Mouse (Mus musculus) heart, embryonic 14.5 days (tissue): ENCODE measurements around the gene Mpdu1. TPM values are rescaled to one million over a fixed set of nuclear protein-coding genes. Genes with fewer than 3 reads are reported as not detected.

ENCODE experiments used
- ATAC-seq: fragments of 200-750 bp; cut with Nextera tagmentation; 2 replicates; pipeline ENCODE4 v1.8.0; 2017; ENCODE audit warnings: low read depth, moderate TSS enrichment; ENCODE audit not compliant: insufficient number of reproducible peaks, insufficient read depth, low FRiP score
- H3K27ac ChIP-seq, 2 experiments: fragments of 200-500 bp in 1 of 2; fragments of 300-500 bp in 1 of 2; sonication (generic) in 1 of 2; replicated peaks in 1 of 2; 2 replicates each; pipeline ENCODE4 v1.5.1; 2012 to 2014; ENCODE audit warnings: low read depth in 2 of 2, low read length in 2 of 2, control low read depth in 1 of 2, mild to moderate bottlenecking in 1 of 2, mixed read lengths in 1 of 2; ENCODE audit not compliant: control insufficient read depth in 1 of 2, insufficient read depth in 1 of 2
- H3K27me3 ChIP-seq: fragments of 300-500 bp; sonication (generic); 2 replicates; pipeline ENCODE4 v1.6.1; 2014; ENCODE audit warnings: mild to moderate bottlenecking, low read length, control low read depth; ENCODE audit not compliant: control insufficient read depth, insufficient read depth
- H3K36me3 ChIP-seq: fragments of 300-500 bp; sonication (generic); 2 replicates; pipeline ENCODE4 v1.6.1; 2014; ENCODE audit warnings: mild to moderate bottlenecking, control low read depth, low read length, mixed read lengths; ENCODE audit not compliant: control insufficient read depth, insufficient read depth
- H3K4me1 ChIP-seq, 2 experiments: fragments of 200-500 bp in 1 of 2; fragments of 300-500 bp in 1 of 2; sonication (generic) in 1 of 2; 2 replicates each; pipeline ENCODE4 v1.6.1; 2012 to 2014; ENCODE audit warnings: low read length in 2 of 2, control low read depth in 1 of 2, mixed read lengths in 1 of 2; ENCODE audit not compliant: control insufficient read depth in 2 of 2, insufficient read depth in 2 of 2
- H3K4me2 ChIP-seq: fragments of 300-500 bp; sonication (generic); 2 replicates; pipeline ENCODE4 v1.6.1; 2014; ENCODE audit warnings: mild to moderate bottlenecking, low read length
- H3K4me3 ChIP-seq, 2 experiments: fragments of 200-500 bp in 1 of 2; fragments of 300-500 bp in 1 of 2; sonication (generic) in 1 of 2; 2 replicates each; pipeline ENCODE4 v1.5.1; 2012 to 2014; ENCODE audit warnings: low read length in 2 of 2, mild to moderate bottlenecking in 2 of 2, control low read depth in 1 of 2, low read depth in 1 of 2, moderate library complexity in 1 of 2; ENCODE audit not compliant: control insufficient read depth in 1 of 2, insufficient read depth in 1 of 2
- H3K9ac ChIP-seq: fragments of 300-500 bp; sonication (generic); 2 replicates; pipeline ENCODE4 v1.6.1; 2014; ENCODE audit warnings: mild to moderate bottlenecking, low read length
- H3K9me3 ChIP-seq: fragments of 300-500 bp; sonication (generic); 2 replicates; pipeline ENCODE4 v1.6.1; 2016; ENCODE audit warnings: low read length, control low read depth; ENCODE audit not compliant: control insufficient read depth
- WGBS: fragments of 180-500 bp; shearing (Covaris S2); extraction: QIAGEN DNeasy Blood & Tissue Kit; methylation state at CpG from one replicate; pipeline ENCODE4 v1.1.7; 2014; 5-methylcytosine and 5-hydroxymethylcytosine counted together
- microRNA counts: library from miRNA; unstranded; fragments of <30 nt; microRNA quantifications from one replicate; lab custom pipeline; 2016
- microRNA-seq: library from miRNA; unstranded; fragments of <30 nt; microRNA quantifications from one replicate; pipeline ENCODE4, GENCODE M21; 2016
- polyA plus RNA-seq: library from polyadenylated mRNA; unstranded; fragments of >200 nt; fragmentation: Nextera tagmentation; extraction: Ambion mirVana; gene quantifications from 2 replicates; pipeline ENCODE4 v1.2.1, GENCODE M21; 2014

Gene Mpdu1
- polyA plus RNA-seq, 1 experiment from 2014 or later: 29.1 TPM

DNA sequence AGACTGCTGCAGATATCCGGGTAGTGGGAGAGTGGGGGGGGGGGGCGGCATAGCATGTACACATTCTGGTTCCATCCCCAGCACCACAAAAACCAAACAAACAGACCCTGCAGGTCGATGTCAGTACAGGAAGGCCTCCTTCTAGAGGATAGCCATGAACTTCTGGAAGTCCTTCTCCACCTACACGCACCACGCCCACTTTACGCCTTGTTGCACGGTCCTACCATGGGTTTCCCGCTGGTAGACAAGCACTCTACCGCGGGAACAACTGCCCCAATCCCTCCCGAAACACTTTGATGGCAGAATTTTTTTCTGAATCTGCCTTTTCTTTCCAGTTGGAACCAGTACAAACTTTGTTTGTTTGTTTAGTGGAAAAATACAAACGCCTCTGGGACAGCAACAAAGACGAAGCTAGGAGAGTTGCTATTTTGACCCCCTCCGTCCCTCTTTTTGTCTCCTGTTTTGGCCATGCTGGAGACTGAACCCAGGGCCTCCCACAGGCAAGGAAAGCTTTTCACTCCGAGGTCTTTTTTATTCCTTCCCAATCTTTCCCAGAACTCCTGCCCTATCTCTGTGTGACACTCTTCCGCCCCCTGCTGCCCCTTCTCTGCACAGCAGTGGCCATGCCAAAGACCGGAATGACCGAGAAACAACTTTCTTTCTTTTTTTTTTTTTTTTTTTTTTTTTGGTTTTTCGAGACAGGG, 48.7 kb downstream of the Mpdu1 start:
- Histone ChIP-seq H3K4me2 (peak overlapping the region; percentile 54), H3K27ac (0 out of 4 replicates have a peak overlapping the region, but pooled peaks of 1 of the 2 experiments have one; percentile 12), H3K4me1 (peaks cover 4 to 7% of the 10 kb centered on the region in 2 experiments; a peak in 3 of 4 replicates), H3K4me3 (peak overlapping the region in 1 of 2 experiments; percentile 4; a peak in 1 of 4 replicates), H3K9ac (peak overlapping the region; percentile 68), H3K27me3 (no peaks in the 10 kb centered on the region), H3K36me3 (no peaks in the 10 kb centered on the region), H3K9me3 (no peaks in the 10 kb centered on the region)
- WGBS: 11% methylated on average over 19 of the region's 19 CpGs
- no peak for ATAC-seq

- H3K27ac ChIP-seq: no peak overlapping the region
- H3K9ac ChIP-seq: no peak overlapping the region
- no peaks in the 10 kb centered on the region for H3K36me3 ChIP-seq
- 35% methylated on average over 4 of the region's 4 CpGs for WGBS
- no peaks in the 10 kb centered on the region for H3K9me3 ChIP-seq
- H3K27me3 ChIP-seq: no peaks in the 10 kb centered on the region
- H3K4me3 ChIP-seq: no peak overlapping the region
- peaks cover 8 to 11% of the 10 kb centered on the region in 2 experiments; a peak in 3 of 4 replicates for H3K4me1 ChIP-seq
- no peak overlapping the region for H3K4me2 ChIP-seq
- no peak for ATAC-seq
These were observed 51.5 kb downstream of the Mpdu1 start for GRCm38 (mm10) chr11:69610899-69611298.

DNA sequence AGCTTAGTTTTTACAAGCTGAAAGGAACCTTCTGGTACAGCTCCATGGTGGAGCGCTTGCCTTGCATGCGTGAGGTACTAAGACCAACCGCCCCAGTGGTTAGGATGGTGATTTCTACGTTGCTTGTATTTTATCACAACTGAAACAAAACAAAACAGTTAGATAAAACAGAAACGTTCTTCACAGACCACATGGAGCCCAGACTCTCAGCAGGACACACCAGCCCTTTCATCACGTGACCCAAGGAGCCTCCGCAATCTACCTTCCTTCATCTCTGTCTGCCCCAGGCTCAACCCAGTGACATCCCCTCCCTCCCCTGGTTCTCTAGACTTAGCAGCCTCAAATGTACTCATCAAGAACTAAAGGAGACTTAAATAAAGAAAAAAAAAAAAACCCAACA, 53.0 kb downstream of the Mpdu1 start:
- H3K36me3 ChIP-seq: no peaks in the 10 kb centered on the region
- peaks cover 10 to 12% of the 10 kb centered on the region in 2 experiments for H3K4me1 ChIP-seq
- 55% methylated on average over 7 of the region's 7 CpGs for WGBS
- no peak for ATAC-seq
- H3K4me3 ChIP-seq: no peak overlapping the region
- H3K9me3 ChIP-seq: no peaks in the 10 kb centered on the region
- no peak overlapping the region for H3K27ac ChIP-seq
- no peak overlapping the region for H3K4me2 ChIP-seq
- H3K27me3 ChIP-seq: no peaks in the 10 kb centered on the region
- H3K9ac ChIP-seq: no peak overlapping the region

DNA sequence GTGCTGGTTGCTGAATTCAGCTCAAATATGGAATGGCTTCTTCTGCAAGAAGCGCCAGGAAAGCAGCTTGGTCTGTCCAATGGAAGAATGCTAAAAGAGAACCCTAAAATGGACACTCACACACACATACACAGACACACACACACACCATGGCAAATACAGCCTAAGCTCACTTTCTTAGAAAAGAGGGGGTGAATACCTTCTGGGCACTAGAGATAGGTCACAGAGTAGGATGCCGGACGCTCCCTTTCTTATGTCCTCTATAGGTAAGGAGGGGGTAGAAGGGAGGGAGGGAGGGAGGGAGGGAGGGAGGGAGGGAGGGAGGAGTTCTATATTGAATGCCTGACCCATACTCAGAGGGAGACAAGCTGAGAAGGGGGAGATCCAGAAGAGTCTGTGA, 53.9 kb downstream of the Mpdu1 start:
- Histone ChIP-seq H3K4me3 (no peak overlapping the region), H3K4me1 (peaks cover 13 to 15% of the 10 kb centered on the region in 2 experiments), H3K9me3 (no peaks in the 10 kb centered on the region), H3K36me3 (no peaks in the 10 kb centered on the region), H3K4me2 (no peak overlapping the region), H3K9ac (no peak overlapping the region), H3K27me3 (no peaks in the 10 kb centered on the region), H3K27ac (no peak overlapping the region)
- 87% methylated on average over 3 of the region's 3 CpGs for WGBS
- ATAC-seq: no peak

- H3K4me1 ChIP-seq: peaks cover 18 to 25% of the 10 kb centered on the region in 2 experiments
- no peak for ATAC-seq
- H3K9ac ChIP-seq: no peak overlapping the region
- H3K27ac ChIP-seq: no peak overlapping the region
- H3K4me2 ChIP-seq: no peak overlapping the region
- WGBS: 75% methylated on average over 2 of the region's 2 CpGs
- no peak overlapping the region for H3K4me3 ChIP-seq
- no peaks in the 10 kb centered on the region for H3K36me3 ChIP-seq
- H3K27me3 ChIP-seq: no peaks in the 10 kb centered on the region
- H3K9me3 ChIP-seq: no peaks in the 10 kb centered on the region
These were observed 55.6 kb downstream of the Mpdu1 start for GRCm38 (mm10) chr11:69606832-69607231.

MicroRNAs encoded within 50 kb of the gene (microRNA counts, 519-probe panel; counts per million panel counts)
- microRNA mmu-miR-1934 (lab: Ali Mortazavi, UCI) (322 counts per million, percentile 70 among the panel's probes with 10 or more counts), microRNA mmu-miR-467f (lab: Ali Mortazavi, UCI) (5,576 counts per million, percentile 85 among the panel's probes with 10 or more counts)

Small RNA genes lying within 50 kb of the gene (microRNA-seq; reads per million reads assigned to microRNA genes)
- gene Mir1934 (5.0 reads per million, percentile 14 among the genes with 10 or more reads in this experiment), gene Mir467f (not detected)

Other genes starting within 250 kb of the Mpdu1 start
- gene Kdm6b, start 249.0 kb downstream of the Mpdu1 start, polyA plus RNA-seq: 18.0 and 22.0 TPM in 2 replicates
- gene Dnah2, start 113.5 kb downstream of the Mpdu1 start, polyA plus RNA-seq: 0.13 and 0.36 TPM in 2 replicates
- gene Efnb3, start 102.4 kb downstream of the Mpdu1 start, polyA plus RNA-seq: 14.2 and 20.4 TPM in 2 replicates
- gene Wrap53, start 82.4 kb downstream of the Mpdu1 start, polyA plus RNA-seq: 11.1 and 14.3 TPM in 2 replicates
- 71.2 and 71.9 TPM in 2 replicates for gene Trp53, start 82.3 kb downstream of the Mpdu1 start, polyA plus RNA-seq
- gene Atp1b2, start 56.7 kb downstream of the Mpdu1 start, polyA plus RNA-seq: 31.5 and 33.8 TPM in 2 replicates
- gene Shbg, start 44.7 kb downstream of the Mpdu1 start, polyA plus RNA-seq: not detected in 2 replicates
- gene Sat2, start 40.6 kb downstream of the Mpdu1 start, polyA plus RNA-seq: 16.2 and 17.9 TPM in 2 replicates
- 24.2 and 25.8 TPM in 2 replicates for gene Fxr2, start 29.7 kb downstream of the Mpdu1 start, polyA plus RNA-seq
- gene Sox15, start 7.3 kb downstream of the Mpdu1 start, polyA plus RNA-seq: not detected in 2 replicates
- gene Cd68, start 3.5 kb upstream of the Mpdu1 start, polyA plus RNA-seq: 12.1 and 14.4 TPM in 2 replicates
- gene Eif4a1, start 9.8 kb upstream of the Mpdu1 start, polyA plus RNA-seq: 313 and 403 TPM in 2 replicates
- 43.2 and 59.4 TPM in 2 replicates for gene Senp3, start 19.4 kb upstream of the Mpdu1 start, polyA plus RNA-seq
- gene Tnfsf13, start 23.1 kb upstream of the Mpdu1 start, polyA plus RNA-seq: 0.24 and 0.63 TPM in 2 replicates
- gene Tnfsf12, start 33.2 kb upstream of the Mpdu1 start, polyA plus RNA-seq: 7.7 and 10.3 TPM in 2 replicates
- gene Tnfsfm13, start 33.5 kb upstream of the Mpdu1 start, polyA plus RNA-seq: 2.5 and 6.8 TPM in 2 replicates
- gene Polr2a, start 96.0 kb upstream of the Mpdu1 start, polyA plus RNA-seq: 19.9 and 20.1 TPM in 2 replicates
- gene Slc35g3, start 99.3 kb upstream of the Mpdu1 start, polyA plus RNA-seq: 0.13 TPM in 1 of 2 replicates, not detected in the other
- gene Zbtb4, start 103.3 kb upstream of the Mpdu1 start, polyA plus RNA-seq: 3.7 TPM in 2 replicates
- 5.5 and 5.8 TPM in 2 replicates for gene Chrnb1, start 133.3 kb upstream of the Mpdu1 start, polyA plus RNA-seq
- 2.0 and 2.1 TPM in 2 replicates for gene Fgf11, start 139.2 kb upstream of the Mpdu1 start, polyA plus RNA-seq
- gene Tmem102, start 143.0 kb upstream of the Mpdu1 start, polyA plus RNA-seq: 1.7 and 1.8 TPM in 2 replicates
- gene Gm39566, start 152.7 kb upstream of the Mpdu1 start, polyA plus RNA-seq: not detected in 2 replicates
- not detected in 2 replicates for gene Spem2, start 155.8 kb upstream of the Mpdu1 start, polyA plus RNA-seq
- not detected in 2 replicates for gene Spem1, start 159.5 kb upstream of the Mpdu1 start, polyA plus RNA-seq
- gene Nlgn2, start 175.1 kb upstream of the Mpdu1 start, polyA plus RNA-seq: 2.4 and 2.6 TPM in 2 replicates
- 340 and 379 TPM in 2 replicates for gene Tmem256, start 175.9 kb upstream of the Mpdu1 start, polyA plus RNA-seq
- 66.5 and 75.8 TPM in 2 replicates for gene Plscr3, start 183.7 kb upstream of the Mpdu1 start, polyA plus RNA-seq
- 0.15 TPM in 1 of 2 replicates, not detected in the other for gene Tnk1, start 196.1 kb upstream of the Mpdu1 start, polyA plus RNA-seq
- not detected in 2 replicates for gene Tmem95, start 215.4 kb upstream of the Mpdu1 start, polyA plus RNA-seq
- 2.6 and 2.8 TPM in 2 replicates for gene Kctd11, start 218.8 kb upstream of the Mpdu1 start, polyA plus RNA-seq
- gene Acap1, start 232.9 kb upstream of the Mpdu1 start, polyA plus RNA-seq: 3.6 and 3.8 TPM in 2 replicates
- 4.5 and 5.1 TPM in 2 replicates for gene 2810408A11Rik, start 238.3 kb upstream of the Mpdu1 start, polyA plus RNA-seq
- gene Neurl4, start 238.4 kb upstream of the Mpdu1 start, polyA plus RNA-seq: 7.5 and 11.1 TPM in 2 replicates